ENCODE assay signal across 27 mouse cellular contexts in the genomic region with DNA sequence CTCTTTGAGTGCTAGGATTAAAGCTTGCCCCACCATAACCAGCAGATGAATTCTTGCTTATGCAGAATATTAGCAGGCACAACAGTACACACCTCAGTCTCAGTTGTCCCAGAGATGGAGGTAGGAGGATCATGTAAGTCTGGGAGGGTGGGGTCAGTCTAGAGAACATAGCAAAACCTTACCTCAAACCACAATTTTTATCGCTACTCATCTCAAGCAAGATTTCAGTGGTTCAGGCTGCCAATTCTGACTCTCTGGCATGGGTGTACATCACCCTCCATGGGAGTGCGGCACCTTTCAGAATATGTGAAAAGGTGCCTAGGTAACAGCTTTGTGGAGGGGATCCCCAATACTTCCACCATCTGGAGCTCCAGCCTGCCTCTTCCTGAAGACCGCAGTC. TPM values are rescaled to one million over a fixed set of nuclear protein-coding genes. Genes with fewer than 3 reads are reported as not detected.
DNase-seq lines count a peak whose midpoint lies in the region; ATAC-seq and TF ChIP-seq lines count a peak whose summit lies in the region.
"Had no signal": no experiment of that assay in that cellular context is flagged by ENCODE, and none has a peak within 500 bp of the region (broad histone marks: within the 10 kb centered on the region; RNA-seq: fewer than 3 reads in every experiment).

No protein-coding gene starts in this region.

- 0 out of 2 replicates have a peak, but pooled peaks have one; percentile 9 for ATAC-seq in neutrophil, adult 5-6 weeks (ENCODE audit: extremely low read depth, insufficient number of reproducible peaks, low FRiP score, poor library complexity, severe bottlenecking)
- no peak for ATAC-seq in lung, postnatal 0 days
- ATAC-seq: forebrain, embryonic 14.5 days; forebrain, postnatal 0 days; intestine, embryonic 16.5 days had no signal

- intact Hi-C loops in heart, postnatal 10 days (cut with DNase I), result no loop called here

- DNase-seq in thymus, adult 2 months, result no peak
- no peak for DNase-seq in thymus, postnatal 25 days
- no peak for DNase-seq in MEL (ENCODE audit: low read depth, low spot score)
- DNase-seq in induced T-regulatory cell, adult 2 months (ENCODE audit: low read depth), result peak; percentile 77
- DNase-seq in lung, postnatal 0 days (ENCODE audit: low spot score), result no peak
- no peak for DNase-seq in frontal cortex, postnatal 25 days (ENCODE audit: low spot score in 2 of 2)
- DNase-seq in heart, postnatal 10 days, result no peak
- DNase-seq: adrenal gland, adult 2 months; adrenal gland, postnatal 14 days; B cell, adult 2 months; cerebellum, adult 11-12 months; cerebellum, adult 9-10 months; cerebellum, postnatal 25 days; forebrain, postnatal 0 days; gastrocnemius, postnatal 25 days; heart, adult 18-20 months; kidney, adult 18-20 months had no signal

- no peak for TF ChIP-seq CTCF in thymus, adult 2 months (IDR thresholded peaks at IDR 0.05; ENCODE audit: borderline replicate concordance, control insufficient read depth, extremely low read depth, insufficient read depth, low read length, poor library complexity)
- TF ChIP-seq CTCF in MEL (IDR thresholded peaks at IDR 0.05 in 2 of 3, conservative IDR thresholded peaks at IDR 0.05 in 1 of 3; ENCODE audit: control insufficient read depth in 1 of 3, insufficient read depth in 1 of 3, low read depth in 2 of 3, low read length in 3 of 3, poor library complexity in 1 of 3, severe bottlenecking in 1 of 3), result no peak
- no peak for TF ChIP-seq CTCF in lung, postnatal 0 days (IDR thresholded peaks at IDR 0.05)

- no peaks in the 10 kb centered on the region for H3K36me3 ChIP-seq in thymus, adult 2 months (ENCODE audit: control insufficient read depth, insufficient read depth, low read length)
- H3K36me3 ChIP-seq in MEL (ENCODE audit: control insufficient read depth in 1 of 2, insufficient read depth in 2 of 2, low read length in 2 of 2), result no peaks in the 10 kb centered on the region
- H3K36me3 ChIP-seq in lung, postnatal 0 days (ENCODE audit: insufficient read depth, low read length), result no peaks in the 10 kb centered on the region
- H3K36me3 ChIP-seq: embryonic facial prominence, embryonic 12.5 days; embryonic facial prominence, embryonic 15.5 days; G1E; heart, embryonic 10.5 days; heart, embryonic 13.5 days; hindbrain, embryonic 12.5 days; hindbrain, embryonic 15.5 days had no signal

- no peak for TF ChIP-seq RAD21 in MEL (IDR thresholded peaks at IDR 0.05; ENCODE audit: low read depth, low read length)

- H3K27me3 ChIP-seq in thymus, adult 2 months (ENCODE audit: control insufficient read depth, insufficient read depth, low read length), result no peaks in the 10 kb centered on the region
- peaks cover 7 to 8% of the 10 kb centered on the region in 2 experiments for H3K27me3 ChIP-seq in MEL (ENCODE audit: control insufficient read depth in 1 of 2, insufficient read depth in 2 of 2, low read length in 2 of 2)
- no peaks in the 10 kb centered on the region for H3K27me3 ChIP-seq in lung, postnatal 0 days (replicated peaks; ENCODE audit: insufficient read depth, low read length)
- H3K27me3 ChIP-seq: embryonic facial prominence, embryonic 12.5 days; embryonic facial prominence, embryonic 15.5 days; heart, embryonic 13.5 days; hindbrain, embryonic 15.5 days had no signal

- no peak overlapping the region for H3K9ac ChIP-seq in MEL (ENCODE audit: control insufficient read depth, low read depth, low read length, poor library complexity, severe bottlenecking)
- no peak overlapping the region for H3K9ac ChIP-seq in lung, postnatal 0 days (replicated peaks; ENCODE audit: low read depth)
- H3K9ac ChIP-seq: embryonic facial prominence, embryonic 12.5 days; embryonic facial prominence, embryonic 15.5 days; forebrain, postnatal 0 days; heart, embryonic 13.5 days; hindbrain, embryonic 12.5 days; hindbrain, embryonic 15.5 days had no signal

- H3K4me2 ChIP-seq in lung, postnatal 0 days (replicated peaks; ENCODE audit: low read depth, low read length), result no peak overlapping the region
- H3K4me2 ChIP-seq: embryonic facial prominence, embryonic 12.5 days; embryonic facial prominence, embryonic 15.5 days; heart, embryonic 13.5 days; hindbrain, embryonic 12.5 days; hindbrain, embryonic 15.5 days had no signal

- H3K79me2 ChIP-seq in MEL (ENCODE audit: control insufficient read depth, insufficient read depth, low read length, poor library complexity), result no peaks in the 10 kb centered on the region

- H3K4me3 ChIP-seq in thymus, adult 2 months (ENCODE audit: control insufficient read depth, insufficient read depth, low read length), result no peak overlapping the region
- no peak overlapping the region for H3K4me3 ChIP-seq in MEL (ENCODE audit: control insufficient read depth in 1 of 2, insufficient read depth in 1 of 2, low read depth in 2 of 2, low read length in 2 of 2)
- no peak overlapping the region for H3K4me3 ChIP-seq in lung, postnatal 0 days (ENCODE audit: low read depth, low read length)
- H3K4me3 ChIP-seq: embryonic facial prominence, embryonic 12.5 days; embryonic facial prominence, embryonic 15.5 days; heart, embryonic 10.5 days; heart, embryonic 13.5 days; hindbrain, embryonic 12.5 days; hindbrain, embryonic 15.5 days had no signal

- TF ChIP-seq POLR2A in thymus, adult 2 months (IDR thresholded peaks at IDR 0.05; ENCODE audit: control insufficient read depth, extremely low read depth, insufficient read depth, low read length, poor library complexity), result no peak
- no peak for TF ChIP-seq POLR2A in MEL (IDR thresholded peaks at IDR 0.05; ENCODE audit: control insufficient read depth in 1 of 2, insufficient read depth in 1 of 2, low read depth in 1 of 2, low read length in 2 of 2, poor library complexity in 1 of 2)

- WGBS in thymus, adult 2 months, result 51% methylated on average over 3 of the region's 3 CpGs
- WGBS in lung, postnatal 0 days, result 89% methylated on average over 3 of the region's 3 CpGs

- peak in 1 of 2 experiments; percentile 20; a peak in 1 of 4 replicates for TF ChIP-seq EP300 in MEL (IDR thresholded peaks at IDR 0.05; ENCODE audit: low read depth in 1 of 2, low read length in 2 of 2)
- no peak for TF ChIP-seq EP300 in lung, postnatal 0 days (IDR thresholded peaks at IDR 0.05)

- H3K4me1 ChIP-seq in thymus, adult 2 months (replicated peaks; ENCODE audit: control insufficient read depth, insufficient read depth, low read length), result peaks cover 16% of the 10 kb centered on the region
- H3K4me1 ChIP-seq in MEL (ENCODE audit: control insufficient read depth in 1 of 2, insufficient read depth in 2 of 2, low read length in 2 of 2), result peaks cover 5 to 6% of the 10 kb centered on the region in 2 experiments
- no peaks in the 10 kb centered on the region for H3K4me1 ChIP-seq in lung, postnatal 0 days (ENCODE audit: insufficient read depth, low read depth, low read length)
- H3K4me1 ChIP-seq: embryonic facial prominence, embryonic 15.5 days; hindbrain, embryonic 15.5 days had no signal

- H3K27ac ChIP-seq in thymus, adult 2 months (ENCODE audit: control insufficient read depth, insufficient read depth, low read length), result peak overlapping the region; percentile 18; the same call in 1 of the 2 replicates
- no peak overlapping the region for H3K27ac ChIP-seq in MEL (ENCODE audit: control insufficient read depth, low read depth, low read length)
- no peak overlapping the region for H3K27ac ChIP-seq in lung, postnatal 0 days (ENCODE audit: low read length)
- H3K27ac ChIP-seq: embryonic facial prominence, embryonic 12.5 days; embryonic facial prominence, embryonic 15.5 days; heart, embryonic 10.5 days; heart, embryonic 13.5 days; hindbrain, embryonic 12.5 days; hindbrain, embryonic 15.5 days had no signal

- no peaks in the 10 kb centered on the region for H3K9me3 ChIP-seq in MEL (replicated peaks; ENCODE audit: insufficient read depth, low read length)
- H3K9me3 ChIP-seq in lung, postnatal 0 days (ENCODE audit: low read length), result no peaks in the 10 kb centered on the region
- H3K9me3 ChIP-seq: embryonic facial prominence, embryonic 12.5 days; embryonic facial prominence, embryonic 15.5 days; G1E; heart, embryonic 10.5 days; heart, embryonic 13.5 days; hindbrain, embryonic 12.5 days; hindbrain, embryonic 15.5 days had no signal

TF ChIP-seq in MEL, 35 proteins besides CTCF, POLR2A, EP300 and RAD21 (continues in another document):
- TF ChIP-seq BHLHE40 (IDR thresholded peaks at IDR 0.05; ENCODE audit: borderline replicate concordance, low read depth, low read length), result no peak
- TF ChIP-seq NELFE (IDR thresholded peaks at IDR 0.05; ENCODE audit: low read depth, low read length), result no peak
- no peak for TF ChIP-seq TBP (IDR thresholded peaks at IDR 0.05; ENCODE audit: low read depth, low read length)
- TF ChIP-seq SIN3A (IDR thresholded peaks at IDR 0.05; ENCODE audit: low read length), result no peak
- no peak for TF ChIP-seq UBTF (IDR thresholded peaks at IDR 0.05; ENCODE audit: borderline replicate concordance, insufficient read depth, low read depth, low read length)
- TF ChIP-seq ETS1 (IDR thresholded peaks at IDR 0.05; ENCODE audit: low read depth, low read length), result 0 out of 2 replicates have a peak, but pooled peaks have one; percentile 24
- no peak for TF ChIP-seq SMC3 (IDR thresholded peaks at IDR 0.05; ENCODE audit: low read depth, low read length)
- TF ChIP-seq ZNF384 (IDR thresholded peaks at IDR 0.05; ENCODE audit: low read depth, low read length), result no peak
- no peak for TF ChIP-seq USF2 (IDR thresholded peaks at IDR 0.05; ENCODE audit: borderline replicate concordance in 1 of 2, insufficient read depth in 1 of 2, low read depth in 1 of 2, low read length in 2 of 2)
- peak; percentile 62 for TF ChIP-seq RCOR1 (IDR thresholded peaks at IDR 0.05; ENCODE audit: low read depth, low read length)
- TF ChIP-seq MAZ (IDR thresholded peaks at IDR 0.05; ENCODE audit: low read depth, low read length), result no peak
- no peak for TF ChIP-seq USF1 (IDR thresholded peaks at IDR 0.05; ENCODE audit: low read depth, low read length)

RNA-seq across cellular contexts. Expression of a gene that starts 28.5 kb away (rescaled TPM):
- 75.6 and 78.7 TPM in 2 replicates for polyA plus RNA-seq in thymus, adult 2 months (2012; rRNA removed)
- total RNA-seq in MEL (2012; rRNA removed), result 74.1 and 77.5 TPM in 2 replicates
- 10 to 100 TPM in 1 of 2 experiments, not detected in 1; 80.5 TPM for polyA plus RNA-seq in MEL (2012; ENCODE audit: insufficient read depth in 1 of 2, insufficient read length in 2 of 2, low read depth in 1 of 2, low replicate concordance in 2 of 2, missing spikeins in 1 of 2)
- 10.9 and 11.9 TPM in 2 replicates for total RNA-seq in neutrophil, adult 5-6 weeks (2017)
- 27.4 and 31.5 TPM in 2 replicates for polyA plus RNA-seq in lung, postnatal 0 days (2015; fragmentation: Nextera tagmentation; extraction: Ambion mirVana)
- total RNA-seq in heart, postnatal 10 days (2021), result 10 to 100 TPM; 18.0 to 18.4 TPM

RNA-seq across cellular contexts. Expression of a gene that starts 46.4 kb away (rescaled TPM):
- polyA plus RNA-seq in thymus, adult 2 months (2012; rRNA removed), result 20.7 and 28.1 TPM in 2 replicates
- 31.6 and 37.5 TPM in 2 replicates for total RNA-seq in MEL (2012; rRNA removed)
- 10 to 100 TPM in 1 of 2 experiments, not detected in 1; 48.6 TPM for polyA plus RNA-seq in MEL (2012; ENCODE audit: insufficient read depth in 1 of 2, insufficient read length in 2 of 2, low read depth in 1 of 2, low replicate concordance in 2 of 2, missing spikeins in 1 of 2)
- 4.8 and 8.2 TPM in 2 replicates for total RNA-seq in neutrophil, adult 5-6 weeks (2017)
- 5.7 and 9.3 TPM in 2 replicates for polyA plus RNA-seq in lung, postnatal 0 days (2015; fragmentation: Nextera tagmentation; extraction: Ambion mirVana)
- total RNA-seq in heart, postnatal 10 days (2021), result 10 to 100 TPM; 28.3 to 34.3 TPM
